23 mouse cellular contexts compared by ENCODE assay signal in the genomic region with DNA sequence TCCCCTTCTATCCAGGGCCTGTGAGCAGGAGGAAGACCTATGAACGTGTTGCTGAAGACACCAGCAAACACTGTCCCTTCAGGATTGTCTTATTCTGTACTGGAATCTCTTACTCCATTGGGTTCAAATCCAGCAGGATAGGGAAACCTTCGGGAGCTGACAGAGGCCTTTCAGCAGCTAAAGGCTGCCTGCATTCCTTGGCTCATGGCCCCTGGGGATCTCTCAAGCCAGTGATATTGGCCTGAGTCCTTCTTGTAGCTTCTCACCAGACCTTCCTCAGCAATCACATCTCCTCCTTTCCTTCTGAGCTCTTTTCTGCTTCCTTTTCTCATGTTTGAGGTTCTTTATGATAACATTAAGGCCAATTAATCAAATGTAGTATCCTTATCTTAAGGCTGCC.
DNase-seq lines count a peak whose midpoint lies in the region; ATAC-seq and TF ChIP-seq lines count a peak whose summit lies in the region.
"Had no signal": no experiment of that assay in that cellular context is flagged by ENCODE, and none has a peak within 500 bp of the region (broad histone marks: within the 10 kb centered on the region; RNA-seq: fewer than 3 reads in every experiment).

No protein-coding gene starts in this region.

- no peak overlapping the region for H3K4me3 ChIP-seq in forebrain, postnatal 0 days (ENCODE audit: low read depth, low read length)
- H3K4me3 ChIP-seq: embryonic facial prominence, embryonic 13.5 days; forebrain, embryonic 15.5 days; heart, embryonic 13.5 days; hindbrain, embryonic 15.5 days; intestine, embryonic 15.5 days; layer of hippocampus, adult 2 months; midbrain, embryonic 13.5 days had no signal

- H3K9me3 ChIP-seq in forebrain, postnatal 0 days (ENCODE audit: low read length): no peaks in the 10 kb centered on the region
- H3K9me3 ChIP-seq: embryonic facial prominence, embryonic 13.5 days; forebrain, embryonic 15.5 days; heart, embryonic 13.5 days; hindbrain, embryonic 15.5 days; intestine, embryonic 15.5 days; midbrain, embryonic 13.5 days had no signal

- ATAC-seq in forebrain, postnatal 0 days: no peak
- ATAC-seq: CD4-positive, CD25-positive, alpha-beta regulatory T cell, adult 4 months; forebrain, embryonic 15.5 days; intestine, embryonic 15.5 days; midbrain, embryonic 13.5 days had no signal

- H3K36me3 ChIP-seq in forebrain, postnatal 0 days (ENCODE audit: insufficient read depth): no peaks in the 10 kb centered on the region
- H3K36me3 ChIP-seq: embryonic facial prominence, embryonic 13.5 days; forebrain, embryonic 15.5 days; heart, embryonic 13.5 days; hindbrain, embryonic 15.5 days; intestine, embryonic 15.5 days; midbrain, embryonic 13.5 days had no signal

- H3K4me2 ChIP-seq in forebrain, postnatal 0 days (ENCODE audit: low read depth): no peak overlapping the region
- H3K4me2 ChIP-seq: embryonic facial prominence, embryonic 13.5 days; forebrain, embryonic 15.5 days; heart, embryonic 13.5 days; hindbrain, embryonic 15.5 days; intestine, embryonic 15.5 days; midbrain, embryonic 13.5 days had no signal

- no peak for TF ChIP-seq CTCF in forebrain, postnatal 0 days (IDR thresholded peaks at IDR 0.05; ENCODE audit: low read depth)

- no peak overlapping the region for H3K27ac ChIP-seq in forebrain, postnatal 0 days (ENCODE audit: low read depth, low read length)
- H3K27ac ChIP-seq: embryonic facial prominence, embryonic 13.5 days; forebrain, embryonic 15.5 days; heart, embryonic 13.5 days; hindbrain, embryonic 15.5 days; intestine, embryonic 15.5 days; layer of hippocampus, adult 2 months; midbrain, embryonic 13.5 days had no signal

- no peak overlapping the region for H3K9ac ChIP-seq in forebrain, postnatal 0 days
- H3K9ac ChIP-seq: embryonic facial prominence, embryonic 13.5 days; forebrain, embryonic 15.5 days; heart, embryonic 13.5 days; hindbrain, embryonic 15.5 days; intestine, embryonic 15.5 days; midbrain, embryonic 13.5 days had no signal

- no peaks in the 10 kb centered on the region for H3K27me3 ChIP-seq in forebrain, postnatal 0 days (ENCODE audit: insufficient read depth, low read length)
- H3K27me3 ChIP-seq: embryonic facial prominence, embryonic 13.5 days; forebrain, embryonic 15.5 days; heart, embryonic 13.5 days; hindbrain, embryonic 15.5 days; intestine, embryonic 15.5 days; midbrain, embryonic 13.5 days had no signal

- 65% methylated on average over 2 of the region's 2 CpGs for WGBS in forebrain, postnatal 0 days

- H3K4me1 ChIP-seq in forebrain, postnatal 0 days (ENCODE audit: insufficient read depth): no peaks in the 10 kb centered on the region
- H3K4me1 ChIP-seq: embryonic facial prominence, embryonic 13.5 days; hindbrain, embryonic 15.5 days; intestine, embryonic 15.5 days; midbrain, embryonic 13.5 days had no signal

- peak; percentile 15 for DNase-seq in adrenal gland, postnatal 14 days
- DNase-seq in adrenal gland, postnatal 36 days: no peak
- peak; percentile 30 for DNase-seq in gastrocnemius, postnatal 25 days
- no peak for DNase-seq in gastrocnemius, postnatal 4 days (ENCODE audit: low spot score in 2 of 2)
- peak; percentile 26 for DNase-seq in lung, postnatal 10 days
- no peak for DNase-seq in lung, postnatal 4 days
- peak; percentile 36 for DNase-seq in heart, postnatal 4 days
- no peak for DNase-seq in forebrain, postnatal 0 days
- DNase-seq: adrenal gland, adult 2 months; cerebellum, adult 2 months; cerebellum, postnatal 25 days; kidney, adult 8-10 months; kidney, postnatal 25 days; retina, postnatal 1 day; right cerebral cortex, postnatal 25 days had no signal

Comparison
In these comparisons a context has a peak if more than half of its experiments do, and no peak if none do; other contexts are left out.
1. DNase-seq: peak in adrenal gland, postnatal 14 days (single experiment), gastrocnemius, postnatal 25 days (single experiment), lung, postnatal 10 days (single experiment) and heart, postnatal 4 days (single experiment); none in adrenal gland, postnatal 36 days (0 of 2), gastrocnemius, postnatal 4 days (0 of 2), lung, postnatal 4 days (0 of 2) and forebrain, postnatal 0 days (single experiment).